Mouse (Mus musculus) small intestine, adult 2 months (tissue): ENCODE results near the gene Atp5mpl.

Source experiments
- CTCF ChIP-seq: fragments of 200-500 bp; IDR thresholded peaks from 2 replicates; pipeline ENCODE4 v1.5.1; 2012; ENCODE audit warnings: low read depth, mild to moderate bottlenecking, control low read depth, inconsistent platforms, low read length, moderate library complexity, mixed read lengths; ENCODE audit not compliant: insufficient replicate concordance, insufficient read length; ENCODE audit errors: extremely low read depth
- POLR2A ChIP-seq: fragments of 200-500 bp; IDR thresholded peaks from 2 replicates; pipeline ENCODE4 v1.6.1; 2012; ENCODE audit warnings: low read depth, mild to moderate bottlenecking, control low read depth, inconsistent platforms, low read length, moderate library complexity

GRCm38 (mm10) chr12:111950486-111950885 lies 16.3 kb downstream of the Atp5mpl start:
- TF ChIP-seq CTCF (no peak), POLR2A (no peak)
